Mouse (Mus musculus): ENCODE measurements around the gene Babam2.

The Babam2 gene

DNA sequence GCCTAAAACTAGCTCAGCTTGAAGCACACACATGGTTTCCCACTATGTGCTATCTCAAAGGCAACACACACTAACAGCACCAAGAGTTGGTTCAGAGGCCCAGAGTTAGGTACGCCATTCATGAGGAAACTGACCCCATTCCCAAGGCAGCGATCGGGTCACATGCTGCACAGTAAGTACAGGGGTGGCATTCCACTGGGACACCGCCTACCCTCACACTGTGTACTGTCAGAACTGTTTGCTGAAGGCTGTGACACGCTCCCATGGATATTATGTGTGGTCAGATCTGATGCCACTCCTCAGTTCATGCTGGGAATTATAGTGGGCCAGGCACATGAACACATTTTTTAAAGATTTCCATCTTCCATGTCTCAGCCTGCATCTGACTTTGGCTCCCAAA lies 374.3 kb downstream of the Babam2 start:
- no peak for DNase-seq (ENCODE audit: low spot score in 2 of 2)

DNA sequence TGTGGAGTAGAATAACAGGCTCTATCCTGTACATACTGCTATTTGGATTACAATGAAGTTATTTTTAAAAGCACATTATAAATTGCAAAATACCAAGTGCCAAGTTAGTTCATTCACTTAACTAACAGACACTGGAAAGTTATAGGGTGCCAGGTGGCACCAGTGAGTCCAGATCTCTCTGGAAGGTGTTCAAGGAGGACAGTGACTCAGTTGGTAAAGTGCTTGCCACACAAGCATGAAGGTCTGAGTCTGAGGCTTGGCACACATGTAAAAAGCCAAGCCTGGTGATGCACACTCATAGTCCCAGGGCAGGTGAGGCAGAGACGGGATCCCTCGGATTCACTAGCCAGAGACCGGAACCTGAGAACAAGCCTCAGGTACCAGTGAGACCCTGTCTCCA lies 375.4 kb downstream of the Babam2 start:
- no peak for DNase-seq (ENCODE audit: low spot score in 2 of 2)

DNA sequence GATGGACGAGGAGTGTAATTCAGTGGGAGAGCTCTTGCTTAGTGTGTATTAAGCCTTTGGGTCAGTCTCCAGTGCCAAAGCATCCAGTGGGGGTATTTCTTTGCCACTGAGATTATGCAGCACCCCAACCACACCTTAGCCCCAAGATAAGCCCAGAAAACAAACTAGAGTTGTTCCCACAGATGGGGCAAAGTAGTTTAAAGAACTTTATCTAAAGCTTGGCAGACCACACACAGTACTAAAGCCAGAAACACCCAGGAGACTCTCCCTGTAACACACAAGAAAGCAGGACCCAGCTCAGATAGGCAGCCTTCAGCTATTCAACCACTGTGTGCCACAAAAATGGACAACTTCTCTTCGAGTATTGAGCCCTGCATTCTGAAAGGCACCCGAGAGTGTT lies 376.6 kb downstream of the Babam2 start:
- no peak for DNase-seq (ENCODE audit: low spot score in 2 of 2)

DNA sequence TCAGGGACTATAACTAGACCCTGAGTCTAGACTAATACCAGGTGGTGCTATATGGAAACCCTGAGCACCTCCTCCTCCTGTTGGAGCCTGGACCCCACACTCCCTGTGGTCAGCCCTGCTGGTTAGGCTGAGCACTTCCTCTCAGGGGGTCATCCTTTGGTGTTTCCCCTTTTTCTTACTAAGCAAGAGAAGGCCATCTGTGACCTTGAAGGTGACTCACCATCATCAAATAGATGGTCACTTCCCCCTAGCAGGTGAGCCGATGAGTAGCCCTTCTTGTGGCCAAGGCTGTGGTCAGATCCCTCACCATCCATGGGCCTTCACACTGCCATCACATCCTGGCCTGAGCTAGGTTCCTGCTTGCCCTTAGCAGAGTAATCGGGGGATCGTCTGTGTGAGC lies 379.7 kb downstream of the Babam2 start:
- DNase-seq (ENCODE audit: low spot score in 2 of 2): no peak

DNA sequence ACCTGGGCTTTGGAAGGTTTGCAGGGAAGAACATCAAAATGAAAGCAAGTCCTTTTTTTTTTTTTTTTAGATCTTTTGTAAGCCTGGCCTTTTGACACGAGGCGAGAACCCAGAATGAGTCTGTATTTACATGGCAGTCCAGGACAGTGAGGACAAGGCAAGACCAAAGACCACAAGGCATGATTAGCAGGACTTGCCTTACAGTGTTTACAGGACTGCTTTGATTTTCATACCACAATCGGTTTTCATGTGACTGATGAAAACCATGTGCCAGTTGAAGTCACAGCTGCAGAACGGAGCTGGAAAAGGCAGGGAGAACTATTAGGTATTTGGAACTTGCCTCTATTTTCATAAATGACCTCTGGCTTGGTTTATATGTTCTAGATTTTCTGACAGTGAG lies 381.5 kb downstream of the Babam2 start:
- no peak for DNase-seq (ENCODE audit: low spot score in 2 of 2)

DNA sequence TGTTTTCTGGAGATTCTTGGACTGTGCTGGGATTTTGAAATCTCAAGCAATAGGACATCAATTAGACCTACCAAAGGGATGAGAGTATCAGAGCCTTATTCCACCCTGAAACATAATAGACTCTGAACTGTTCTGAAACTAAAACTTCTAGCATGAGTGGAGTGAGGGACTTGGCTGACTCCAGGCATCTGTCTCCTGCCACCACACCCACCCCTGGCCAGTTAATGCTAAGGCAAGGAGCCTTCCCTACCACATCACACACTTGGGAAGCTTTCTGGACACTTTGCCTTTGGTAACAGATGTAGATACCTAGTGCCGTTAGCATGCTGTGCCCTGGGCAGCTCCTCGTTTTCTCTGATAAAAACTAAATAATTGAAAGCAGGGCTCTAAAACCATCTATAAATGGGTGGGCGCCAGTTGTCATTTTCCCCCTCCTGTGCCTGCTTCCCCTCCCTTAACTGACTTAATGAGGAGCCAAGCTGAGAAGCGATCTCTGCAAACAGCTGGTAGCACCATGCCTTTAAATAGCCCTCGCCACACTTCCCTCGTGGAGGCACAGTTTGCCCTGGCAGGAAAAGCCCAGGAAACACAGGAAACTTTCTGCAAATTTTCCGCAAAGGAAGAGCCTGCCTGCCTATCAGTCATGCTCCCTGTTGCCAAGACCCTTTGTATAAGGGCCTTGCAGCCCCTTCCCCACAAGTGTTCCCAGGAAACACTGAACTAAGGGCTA lies 383.2 kb downstream of the Babam2 start:
- DNase-seq (ENCODE audit: low spot score in 2 of 2): peak; percentile 29 to 54

DNA sequence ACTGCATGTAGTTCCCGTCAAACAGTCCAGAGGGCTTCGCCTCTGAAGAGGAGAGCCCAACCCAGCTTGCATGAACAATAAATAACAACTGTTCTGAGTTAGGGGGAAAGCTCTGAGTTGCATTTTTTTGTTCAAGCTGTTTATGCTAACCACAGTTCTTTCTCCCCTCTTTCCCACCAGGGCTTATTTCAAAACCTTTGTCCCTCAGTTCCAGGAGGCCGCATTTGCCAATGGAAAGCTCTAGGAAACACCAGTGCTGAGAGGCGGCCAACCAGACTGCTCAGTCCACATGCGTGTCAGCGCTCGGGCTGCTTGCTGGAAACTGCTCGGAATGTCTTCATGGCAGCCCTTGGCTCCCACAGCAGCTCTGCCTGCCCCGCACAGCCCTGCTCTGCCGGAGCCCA lies 386.9 kb downstream of the Babam2 start:
- no peak for DNase-seq (ENCODE audit: low spot score in 2 of 2)

DNA sequence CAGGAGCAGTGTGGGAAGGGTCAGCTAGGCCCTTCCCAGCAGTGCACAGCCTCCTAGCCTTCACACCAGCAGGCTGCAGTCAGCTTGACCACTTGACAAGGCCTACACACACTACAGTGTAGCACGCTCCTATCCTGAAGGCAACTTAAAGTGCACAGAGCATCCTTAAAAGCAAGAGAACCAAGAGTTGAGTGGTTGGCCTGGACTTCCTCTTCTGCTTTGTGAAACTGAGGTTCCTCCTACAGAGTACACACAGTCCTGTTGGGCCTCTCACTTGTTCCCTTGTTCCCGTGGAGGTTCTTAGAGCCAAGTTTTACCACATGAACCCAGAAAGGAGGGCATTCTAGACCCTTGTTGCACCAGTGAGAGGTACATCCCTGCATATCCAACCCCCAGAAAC lies 388.1 kb downstream of the Babam2 start:
- DNase-seq (ENCODE audit: low spot score in 2 of 2): no peak

DNA sequence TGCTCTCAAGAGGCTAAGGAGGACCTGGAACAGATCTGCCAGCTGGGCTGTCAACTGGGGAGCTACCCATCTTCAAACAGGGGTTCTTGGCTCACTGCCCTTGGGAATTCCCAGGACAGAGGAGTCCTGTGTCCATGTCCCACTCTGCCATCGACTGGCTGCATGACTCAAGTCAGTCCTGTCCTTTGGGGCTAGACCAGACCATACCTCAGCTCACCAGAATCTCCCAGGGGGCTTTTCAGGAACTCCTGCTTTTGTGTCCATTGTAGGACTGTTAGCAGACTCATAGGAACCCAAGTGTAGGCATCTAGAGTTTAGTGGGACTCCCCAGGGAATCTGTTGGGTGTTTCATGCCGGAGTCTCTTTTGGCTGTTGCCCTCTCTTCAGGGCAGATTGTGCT lies 388.5 kb downstream of the Babam2 start:
- DNase-seq (ENCODE audit: low spot score in 2 of 2): no peak

DNA sequence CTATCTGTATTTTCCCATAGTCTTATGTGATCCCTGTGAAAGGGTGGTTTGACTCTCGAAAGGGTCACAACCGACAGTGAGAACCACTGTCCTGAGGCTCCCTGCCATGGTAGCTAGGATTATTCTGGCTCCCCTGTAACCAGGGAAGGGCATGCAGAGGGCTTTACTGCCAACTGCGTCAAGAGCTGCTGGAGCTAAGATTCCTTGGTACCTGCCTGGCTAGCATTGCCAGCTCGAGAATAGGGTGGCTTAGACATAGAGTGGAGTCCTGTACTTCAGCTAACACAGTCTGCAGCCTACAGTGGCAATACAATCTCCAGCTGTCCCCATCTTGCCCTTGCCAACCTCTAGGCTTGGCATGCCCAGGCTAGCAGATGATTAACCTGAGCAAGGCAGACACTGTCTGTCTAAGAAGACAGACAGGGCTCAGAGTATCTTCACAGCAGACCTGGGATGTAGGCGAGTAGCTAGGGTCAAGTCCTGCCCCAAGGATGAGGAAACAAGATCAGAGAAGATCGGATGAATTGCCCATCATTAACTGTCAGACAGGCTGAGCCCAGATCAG lies 389.1 kb downstream of the Babam2 start:
- no peak for DNase-seq (ENCODE audit: low spot score in 2 of 2)

DNA sequence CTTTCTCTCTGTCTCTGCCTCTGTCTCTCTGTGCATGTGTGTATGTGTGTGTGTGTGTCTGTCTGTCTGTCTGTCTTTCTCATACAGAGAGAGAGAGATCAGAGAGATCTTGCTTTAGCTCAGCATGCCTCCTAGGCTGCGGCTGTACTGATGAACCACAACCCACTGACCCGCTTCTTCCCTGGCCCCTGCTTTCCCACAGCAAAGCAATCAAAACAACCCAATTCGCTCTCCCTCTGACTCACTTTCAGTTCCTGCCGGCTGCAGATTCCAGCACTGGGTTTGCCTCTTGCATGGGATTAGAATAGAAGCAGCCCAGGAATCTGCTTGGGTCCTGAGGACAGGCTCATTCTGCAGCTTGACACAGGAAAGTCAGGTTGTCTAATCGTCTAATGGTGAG lies 392.0 kb downstream of the Babam2 start:
- no peak for DNase-seq (ENCODE audit: low spot score in 2 of 2)

DNA sequence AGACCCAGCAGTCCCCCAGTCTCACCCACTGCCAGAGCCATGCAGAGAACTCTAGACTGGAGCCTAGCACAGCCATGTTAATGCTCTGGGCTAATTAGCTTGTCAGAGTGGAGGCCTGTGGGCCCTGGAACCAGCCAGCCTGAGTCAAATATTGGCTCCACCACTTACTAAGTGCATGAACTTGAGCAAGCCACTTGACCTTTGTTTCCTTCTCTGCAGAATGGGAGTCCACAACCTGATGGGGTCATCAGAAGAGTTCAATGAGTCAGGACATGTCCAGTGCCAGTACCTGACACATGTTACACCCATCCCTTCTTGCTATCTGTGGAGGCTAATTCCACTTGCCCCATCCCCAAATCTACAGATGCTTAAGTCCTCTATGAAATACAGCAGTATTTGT lies 394.8 kb downstream of the Babam2 start:
- DNase-seq (ENCODE audit: low spot score in 2 of 2): no peak

DNA sequence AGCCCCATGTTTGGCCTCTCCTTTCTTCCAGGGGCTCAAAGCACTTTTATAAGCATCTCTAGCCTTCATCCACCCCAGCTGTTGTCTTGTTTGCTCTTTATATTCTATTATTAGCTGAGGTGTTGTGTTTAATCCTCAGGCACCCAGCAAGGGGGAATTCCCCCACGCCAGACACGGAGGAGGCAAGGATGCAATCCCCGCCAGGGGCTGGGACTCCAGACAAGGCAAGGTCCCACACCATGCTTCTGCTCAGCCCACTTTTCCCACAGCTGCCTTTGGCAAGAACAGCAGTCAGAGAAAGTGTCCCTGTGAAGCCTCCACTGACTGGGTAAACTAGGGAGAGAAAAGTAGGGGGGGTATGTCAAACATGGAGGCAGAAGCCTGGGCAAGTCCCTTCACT lies 401.2 kb downstream of the Babam2 start:
- no peak for DNase-seq (ENCODE audit: low spot score in 2 of 2)

DNA sequence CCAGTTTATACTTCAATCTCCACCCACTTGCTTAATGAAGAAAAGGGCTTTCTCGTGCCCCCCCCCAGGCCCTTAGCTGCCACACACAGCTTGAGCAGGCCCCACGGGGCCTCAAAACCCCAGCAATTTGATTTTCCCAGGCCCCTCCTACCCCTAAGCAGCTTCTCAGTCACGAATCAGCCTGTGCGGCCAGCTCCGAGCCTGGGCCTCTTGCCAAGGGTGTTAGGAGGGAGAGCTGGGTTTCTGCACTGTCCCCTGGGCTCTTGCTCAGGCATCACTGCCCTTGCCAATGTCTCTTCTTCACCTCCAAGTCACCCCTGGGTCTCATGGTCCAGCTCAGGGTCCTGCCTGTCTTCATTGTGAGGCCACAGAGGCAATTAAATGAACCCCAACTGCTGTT lies 405.0 kb downstream of the Babam2 start:
- peak; percentile 7 to 16 for DNase-seq (ENCODE audit: low spot score in 2 of 2)

DNA sequence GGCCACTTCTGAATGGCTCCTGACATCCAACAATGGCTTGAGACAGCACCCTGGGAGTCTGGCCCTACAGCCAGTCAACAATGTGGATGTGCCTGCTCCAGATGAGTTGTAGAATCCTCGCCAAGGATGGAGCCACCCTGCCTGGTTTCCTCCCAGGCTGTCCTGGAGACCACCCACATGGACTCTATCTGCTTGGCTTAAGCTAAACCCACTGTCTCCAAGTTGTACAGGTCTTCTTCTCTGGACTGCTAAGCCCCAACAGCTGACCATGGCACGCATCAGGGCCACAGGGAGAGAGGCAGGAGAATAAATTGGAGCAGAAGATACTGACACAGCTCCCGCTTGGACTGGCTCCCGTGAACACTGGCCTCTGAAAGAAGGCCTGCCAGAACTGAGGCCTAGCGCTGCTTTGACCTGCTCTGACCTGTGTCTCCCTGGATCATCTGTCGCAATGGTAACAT lies 405.5 kb downstream of the Babam2 start:
- no peak for DNase-seq (ENCODE audit: low spot score in 2 of 2)

DNA sequence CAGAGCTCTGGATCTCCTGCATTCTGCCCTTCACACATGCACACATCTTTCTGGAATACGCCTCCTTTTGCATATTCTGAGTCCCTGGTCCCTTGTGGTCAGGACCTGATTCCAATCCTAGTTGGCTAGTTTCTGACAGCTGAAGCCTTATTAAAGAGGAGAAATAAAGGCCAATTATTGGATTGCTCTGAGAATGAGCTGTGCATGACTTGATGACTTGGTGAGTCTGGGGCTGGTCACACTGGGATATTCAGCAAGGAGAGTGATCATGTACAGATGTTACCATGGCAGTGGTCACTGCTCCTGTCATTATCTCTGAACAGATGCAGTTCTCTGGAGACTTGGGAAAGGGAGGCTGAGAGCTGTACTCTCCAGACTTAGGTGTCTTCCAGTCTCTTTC lies 406.1 kb downstream of the Babam2 start:
- no peak for DNase-seq (ENCODE audit: low spot score in 2 of 2)

DNA sequence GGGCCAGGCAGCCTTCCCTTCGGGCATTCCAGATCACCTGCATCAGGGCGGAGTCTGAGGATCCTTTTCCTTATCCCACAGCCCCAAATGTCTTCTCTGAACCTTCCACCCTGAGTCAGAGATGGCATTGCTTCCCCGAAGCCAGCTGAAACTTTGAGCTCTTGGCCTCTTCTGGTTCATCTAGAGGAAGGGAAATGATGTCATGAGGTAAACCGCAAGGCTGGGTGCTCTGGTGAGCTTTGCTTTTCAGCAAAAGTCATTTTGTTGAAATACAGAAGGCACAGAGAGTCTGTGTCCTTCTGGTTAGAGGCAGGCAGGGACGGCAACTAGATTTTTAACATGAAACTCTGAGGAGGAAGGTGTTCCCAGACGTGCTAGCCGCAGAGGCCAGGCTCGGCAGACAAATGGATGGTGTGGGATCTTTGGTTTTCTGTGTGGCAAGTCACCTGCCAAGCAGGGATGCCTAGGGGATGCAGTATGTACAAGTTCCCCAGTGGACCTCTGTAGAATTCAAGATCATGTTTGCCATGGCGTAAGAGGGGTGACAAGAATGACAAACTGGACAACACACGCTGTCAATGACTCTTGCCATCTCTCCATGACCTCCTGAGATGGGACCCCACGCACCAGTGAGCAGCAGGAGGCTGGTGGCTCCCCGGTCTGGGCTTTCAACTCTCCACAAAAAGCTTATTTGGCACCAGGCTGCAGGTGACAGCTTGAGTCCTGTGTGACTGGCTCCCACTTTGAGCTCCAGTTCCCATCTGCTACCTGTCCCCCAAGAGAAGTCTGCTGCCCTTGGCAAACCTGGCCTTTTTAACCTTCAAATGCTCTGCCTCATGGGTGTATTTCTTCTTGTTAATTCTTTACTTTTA lies 406.9 kb downstream of the Babam2 start:
- DNase-seq (ENCODE audit: low spot score in 2 of 2): no peak

DNA sequence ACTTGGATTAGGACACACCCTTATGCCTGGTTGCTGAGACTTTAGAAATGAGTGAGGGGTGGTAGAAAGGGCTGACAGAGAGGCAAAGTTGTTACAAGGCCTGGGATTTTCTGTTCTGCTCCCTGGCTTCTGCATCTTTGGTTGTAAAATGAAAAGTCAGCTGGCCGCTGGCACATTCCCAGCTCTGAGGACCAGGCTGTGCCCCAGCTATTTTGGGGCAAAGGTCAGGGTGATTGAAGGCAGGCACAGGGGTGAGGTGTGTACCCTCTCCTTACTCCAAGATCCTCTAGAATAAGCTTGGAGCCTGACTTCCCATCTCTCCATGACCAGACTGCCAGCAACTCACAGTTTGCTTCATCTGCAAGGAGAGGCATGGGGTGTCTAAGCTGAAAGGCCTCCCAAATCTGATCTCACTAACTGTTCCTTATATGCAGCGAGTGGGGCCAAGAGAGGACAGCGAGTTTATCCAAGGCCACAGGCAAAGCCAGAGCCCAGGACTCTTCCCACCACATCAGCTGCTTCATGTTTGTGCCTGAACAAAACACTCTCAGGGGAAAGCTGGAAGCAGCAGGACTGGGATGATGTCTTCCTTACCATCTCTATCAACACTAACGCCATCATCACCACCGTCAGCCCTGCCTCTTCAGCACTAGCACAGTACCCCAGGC lies 409.1 kb downstream of the Babam2 start:
- no peak for DNase-seq (ENCODE audit: low spot score in 2 of 2)

DNA sequence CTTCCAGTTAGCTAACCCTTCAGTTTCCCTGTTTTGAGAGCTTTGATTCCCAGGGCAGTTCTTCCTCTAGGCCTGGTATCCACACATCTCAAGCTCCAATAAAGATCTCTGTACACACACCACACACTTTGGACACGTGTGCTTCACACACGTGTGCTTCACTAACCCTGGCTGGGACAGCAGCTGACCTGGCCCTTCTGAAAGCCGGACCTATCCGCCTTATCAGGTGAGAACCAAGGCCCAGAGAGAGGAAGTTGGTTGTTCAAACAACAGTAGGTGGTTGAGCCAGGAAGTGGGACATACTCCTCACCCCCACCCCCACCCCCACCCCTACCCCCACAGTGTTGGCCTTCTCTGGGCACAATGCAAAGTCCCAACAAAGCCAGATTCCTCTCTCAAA lies 413.2 kb downstream of the Babam2 start:
- no peak for DNase-seq (ENCODE audit: low spot score in 2 of 2)

DNA sequence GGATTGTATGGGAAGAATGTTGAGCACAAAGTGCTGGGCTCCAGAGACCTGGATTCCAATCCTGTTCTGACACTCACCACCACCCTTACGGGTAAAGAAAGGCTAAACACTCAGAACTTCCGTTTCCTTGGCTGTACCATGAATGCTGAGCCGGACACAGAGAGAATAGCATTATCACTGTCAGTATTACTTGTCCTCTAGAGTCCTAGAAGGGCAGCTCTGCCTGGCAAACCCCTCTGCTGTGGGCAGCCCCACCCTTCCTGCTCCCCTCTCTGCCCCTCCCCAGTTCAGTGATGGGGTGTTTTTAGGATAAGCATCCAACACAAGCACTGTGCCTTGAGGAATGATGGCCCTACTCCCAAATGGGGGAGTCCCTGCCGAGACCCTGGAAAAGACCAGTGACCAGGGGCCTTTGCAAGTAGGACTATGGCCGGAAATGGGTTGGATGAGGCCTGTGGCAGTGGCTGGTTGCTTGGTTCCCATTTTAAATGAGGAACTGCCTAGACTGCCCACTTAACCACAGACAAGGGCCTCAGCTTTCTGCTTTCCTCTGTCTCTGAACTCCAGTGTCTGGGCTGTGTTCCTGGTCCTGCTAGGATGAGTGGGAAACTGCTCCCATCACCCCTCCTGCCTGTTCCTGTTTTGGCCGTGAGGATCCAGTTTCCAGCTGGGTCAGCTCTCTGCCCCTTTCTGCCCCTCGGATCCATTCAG lies 414.9 kb downstream of the Babam2 start:
- DNase-seq (ENCODE audit: low spot score in 2 of 2): no peak

DNA sequence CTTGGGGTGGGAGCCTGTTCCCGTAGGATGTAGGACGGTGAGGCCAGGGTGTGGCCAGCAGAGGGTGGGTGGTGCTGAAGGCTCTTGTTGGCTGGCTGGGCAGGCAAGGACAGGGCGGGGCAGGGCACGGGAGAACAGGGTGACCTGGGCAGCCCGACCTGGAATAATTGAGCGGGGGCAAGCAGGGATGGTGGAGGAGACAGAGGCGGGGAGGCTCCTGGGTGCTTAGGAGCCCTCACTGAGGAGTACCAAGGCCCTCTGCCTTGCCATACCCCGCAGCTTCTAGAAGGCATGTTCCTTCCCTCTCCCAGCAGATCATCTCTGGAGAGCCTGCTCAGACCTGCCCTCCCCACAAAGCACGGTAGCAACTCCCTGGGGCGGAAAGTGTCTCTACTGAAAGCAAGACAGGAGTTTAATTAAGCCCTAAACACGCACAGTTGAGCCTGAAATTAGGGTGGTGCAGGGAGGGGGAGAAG lies 423.5 kb downstream of the Babam2 start:
- DNase-seq (ENCODE audit: low spot score in 2 of 2): no peak

DNA sequence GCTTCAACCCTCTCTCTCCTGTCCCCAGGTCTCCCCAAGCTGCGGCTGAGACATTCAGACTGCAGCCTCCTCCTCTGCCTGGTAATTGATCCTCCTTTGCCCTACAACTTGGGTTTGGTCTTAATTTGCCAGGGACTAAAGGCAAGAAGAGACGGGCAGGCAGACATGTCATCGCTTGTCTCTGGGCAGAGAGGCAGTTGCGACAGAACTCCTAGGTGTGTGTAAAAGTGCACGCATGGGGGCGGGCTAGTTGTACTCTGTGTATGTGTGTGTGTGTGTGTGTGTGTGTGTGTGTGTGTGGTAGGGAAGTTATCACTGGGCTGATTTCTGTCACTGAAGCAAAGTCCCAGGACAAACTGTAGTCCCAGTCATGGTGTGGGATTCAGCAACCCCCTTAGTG lies 424.5 kb downstream of the Babam2 start:
- DNase-seq (ENCODE audit: low spot score in 2 of 2): no peak
